24 mouse cellular contexts compared by ENCODE assay signal in the genomic region with DNA sequence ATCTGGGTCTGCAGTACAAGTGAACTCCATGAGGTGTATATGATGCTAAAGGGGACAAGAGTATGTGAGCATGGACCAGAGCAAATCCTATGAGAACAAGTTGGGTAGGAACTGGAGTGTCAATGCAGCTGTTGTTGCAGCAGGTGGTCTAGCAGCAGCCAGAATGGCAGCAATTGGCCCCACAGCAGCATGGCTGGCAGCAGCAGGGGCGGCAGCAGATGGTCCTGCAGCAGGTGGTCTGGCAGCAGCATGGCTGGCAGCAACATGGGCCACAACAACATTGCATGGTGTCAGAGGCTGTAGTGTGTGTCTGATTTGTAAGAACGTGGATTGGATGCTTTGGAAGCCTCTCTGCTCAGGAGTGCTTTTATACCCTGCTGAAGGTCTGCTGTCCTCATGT. TPM values are rescaled to one million over a fixed set of nuclear protein-coding genes. Genes with fewer than 3 reads are reported as not detected.
"Had no signal": no experiment of that assay in that cellular context is flagged by ENCODE, and none has a peak within 500 bp of the region (broad histone marks: within the 10 kb centered on the region; RNA-seq: fewer than 3 reads in every experiment).

No protein-coding gene starts in this region.

- DNase-seq: kidney, adult 18-20 months; kidney, postnatal 14 days; liver; lung, adult 2 months; lung, postnatal 36 days; retina, postnatal 1 day; right cerebral cortex, postnatal 4 days; spleen, adult 18-20 months; thymus, adult 2 months; thymus, postnatal 25 days had no signal

RNA-seq across cellular contexts. Expression of gene Gm14180, which starts 10.0 kb away (rescaled TPM):
- total RNA-seq: layer of hippocampus, postnatal 25 days; left cerebral cortex, adult 2 months; left cerebral cortex, postnatal 14 days; megakaryocyte progenitor cell, adult 5-6 weeks; midbrain, postnatal 0 days had no signal
- polyA plus RNA-seq: kidney, embryonic 15.5 days; large intestine, adult 2 months; limb, embryonic 12.5 days; liver, embryonic 15.5 days; lung, adult 2 months; lung, postnatal 0 days; midbrain, embryonic 13.5 days; midbrain, postnatal 0 days; neural tube, embryonic 11.5 days; neural tube, embryonic 15.5 days; stomach, embryonic 14.5 days; thymus, adult 2 months had no signal

RNA-seq across cellular contexts. Expression of gene Gm14190, which starts 33.5 kb away (rescaled TPM):
- total RNA-seq: layer of hippocampus, postnatal 25 days; left cerebral cortex, adult 2 months; left cerebral cortex, postnatal 14 days; megakaryocyte progenitor cell, adult 5-6 weeks; midbrain, postnatal 0 days had no signal
- polyA plus RNA-seq: kidney, embryonic 15.5 days; large intestine, adult 2 months; limb, embryonic 12.5 days; liver, embryonic 15.5 days; lung, adult 2 months; lung, postnatal 0 days; midbrain, embryonic 13.5 days; midbrain, postnatal 0 days; neural tube, embryonic 11.5 days; neural tube, embryonic 15.5 days; stomach, embryonic 14.5 days; thymus, adult 2 months had no signal

RNA-seq across cellular contexts. Expression of gene Gm11595, which starts 48.7 kb away (rescaled TPM):
- total RNA-seq: layer of hippocampus, postnatal 25 days; left cerebral cortex, adult 2 months; left cerebral cortex, postnatal 14 days; megakaryocyte progenitor cell, adult 5-6 weeks; midbrain, postnatal 0 days had no signal
- polyA plus RNA-seq: kidney, embryonic 15.5 days; large intestine, adult 2 months; limb, embryonic 12.5 days; liver, embryonic 15.5 days; lung, adult 2 months; lung, postnatal 0 days; midbrain, embryonic 13.5 days; midbrain, postnatal 0 days; neural tube, embryonic 11.5 days; neural tube, embryonic 15.5 days; stomach, embryonic 14.5 days; thymus, adult 2 months had no signal

RNA-seq across cellular contexts. Expression of gene Krtap4-8, which starts 56.4 kb away (rescaled TPM):
- total RNA-seq: layer of hippocampus, postnatal 25 days; left cerebral cortex, adult 2 months; left cerebral cortex, postnatal 14 days; megakaryocyte progenitor cell, adult 5-6 weeks; midbrain, postnatal 0 days had no signal
- polyA plus RNA-seq: kidney, embryonic 15.5 days; large intestine, adult 2 months; limb, embryonic 12.5 days; liver, embryonic 15.5 days; lung, adult 2 months; lung, postnatal 0 days; midbrain, embryonic 13.5 days; midbrain, postnatal 0 days; neural tube, embryonic 11.5 days; neural tube, embryonic 15.5 days; stomach, embryonic 14.5 days; thymus, adult 2 months had no signal

RNA-seq across cellular contexts. Expression of gene Krtap4-6, which starts 58.3 kb away (rescaled TPM):
- total RNA-seq: layer of hippocampus, postnatal 25 days; left cerebral cortex, adult 2 months; left cerebral cortex, postnatal 14 days; megakaryocyte progenitor cell, adult 5-6 weeks; midbrain, postnatal 0 days had no signal
- polyA plus RNA-seq: kidney, embryonic 15.5 days; large intestine, adult 2 months; limb, embryonic 12.5 days; liver, embryonic 15.5 days; lung, adult 2 months; lung, postnatal 0 days; midbrain, embryonic 13.5 days; midbrain, postnatal 0 days; neural tube, embryonic 11.5 days; neural tube, embryonic 15.5 days; stomach, embryonic 14.5 days; thymus, adult 2 months had no signal
